Comparison of ENCODE assay signal across 8 mouse cellular contexts in the genomic region with DNA sequence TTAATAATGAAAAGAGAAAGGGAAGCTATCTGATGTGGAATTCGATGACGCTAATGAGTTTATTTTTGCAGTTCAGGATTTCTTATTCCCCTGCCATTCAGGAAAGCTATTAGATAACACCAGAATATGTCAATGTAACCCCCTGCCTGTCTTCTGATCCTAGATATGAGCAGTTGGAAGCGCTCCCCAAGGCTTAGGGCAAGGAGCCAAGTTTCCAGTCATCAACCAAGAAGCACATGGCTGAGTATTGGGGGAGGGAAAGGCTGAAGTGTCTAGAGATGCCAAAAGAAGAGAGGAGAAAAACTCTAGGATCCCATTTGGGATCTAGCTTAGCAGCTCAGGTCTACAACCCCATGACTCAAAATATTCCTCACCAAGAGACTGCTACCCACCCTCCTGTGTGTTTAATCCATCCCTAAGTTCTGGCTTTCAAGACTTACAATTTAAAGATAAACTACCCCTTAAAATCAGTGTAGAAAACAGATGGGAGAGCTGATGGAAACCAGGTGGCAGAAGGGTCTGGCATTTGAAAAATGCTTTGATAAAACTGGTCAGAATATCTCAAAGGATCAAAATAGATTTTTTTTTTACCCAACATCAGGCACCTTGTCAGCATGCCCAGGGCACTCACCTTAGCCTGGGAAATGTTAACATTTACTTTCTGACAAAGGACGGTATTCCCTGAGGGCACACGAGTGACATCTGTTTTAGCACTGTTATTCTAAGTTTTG.
DNase-seq lines count a peak whose midpoint lies in the region; ATAC-seq and TF ChIP-seq lines count a peak whose summit lies in the region.

No protein-coding gene starts in this region.

- no peak for TF ChIP-seq POLR2A in embryonic fibroblast, embryonic 13.5 days (IDR thresholded peaks at IDR 0.05; ENCODE audit: low read depth, low read length)
- no peak for TF ChIP-seq POLR2A in lung, adult 2 months (IDR thresholded peaks at IDR 0.05; ENCODE audit: borderline replicate concordance, extremely low read depth, low read depth, low read length)

- 49% methylated on average over 5 of the region's 5 CpGs for WGBS in intestine, embryonic 15.5 days
- WGBS in lung, adult 2 months: 37% methylated on average over 5 of the region's 5 CpGs

- H3K9me3 ChIP-seq in intestine, embryonic 15.5 days: no peaks in the 10 kb centered on the region

- no peaks in the 10 kb centered on the region for H3K36me3 ChIP-seq in intestine, embryonic 15.5 days

- H3K4me2 ChIP-seq in intestine, embryonic 15.5 days (replicated peaks): no peak overlapping the region

- DNase-seq in left cerebral cortex, postnatal 14 days (ENCODE audit: low spot score in 2 of 2): peak; percentile 52 to 61
- DNase-seq in left cerebral cortex, adult 9 months (ENCODE audit: low spot score in 2 of 2): no peak
- DNase-seq in adrenal gland, postnatal 36 days: peak; percentile 89 to 91
- peak; percentile 22 for DNase-seq in lung, adult 2 months
- DNase-seq in urinary bladder, postnatal 10 days (ENCODE audit: low spot score): no peak

- H3K4me3 ChIP-seq in embryonic fibroblast, embryonic 13.5 days (ENCODE audit: insufficient read depth, low read length): no peak overlapping the region
- no peak overlapping the region for H3K4me3 ChIP-seq in intestine, embryonic 15.5 days (replicated peaks)
- no peak overlapping the region for H3K4me3 ChIP-seq in lung, adult 2 months (replicated peaks; ENCODE audit: extremely low read depth, low read depth, low read length)

- no peaks in the 10 kb centered on the region for H3K27me3 ChIP-seq in intestine, embryonic 15.5 days (replicated peaks)

- no peak overlapping the region for H3K9ac ChIP-seq in intestine, embryonic 15.5 days

- peak; percentile 65; the same call in 1 of the 2 replicates for ATAC-seq in intestine, embryonic 15.5 days
- ATAC-seq in erythroid progenitor cell, adult 5-6 weeks (replicated peaks; ENCODE audit: low FRiP score, poor library complexity, severe bottlenecking): no peak

- intact Hi-C loops in left cerebral cortex, postnatal 14 days (cut with DNase I): no loop called here

- TF ChIP-seq CTCF in embryonic fibroblast, embryonic 13.5 days (IDR thresholded peaks at IDR 0.05; ENCODE audit: borderline replicate concordance, insufficient read depth, low read length): no peak
- no peak for TF ChIP-seq CTCF in lung, adult 2 months (IDR thresholded peaks at IDR 0.05; ENCODE audit: insufficient read depth, low read length)

- no peaks in the 10 kb centered on the region for H3K4me1 ChIP-seq in embryonic fibroblast, embryonic 13.5 days (ENCODE audit: control insufficient read depth, insufficient read depth, low read length)
- H3K4me1 ChIP-seq in intestine, embryonic 15.5 days (replicated peaks): no peaks in the 10 kb centered on the region
- H3K4me1 ChIP-seq in lung, adult 2 months (ENCODE audit: control insufficient read depth, insufficient read depth, low read length): no peaks in the 10 kb centered on the region; the same call in 1 of the 2 replicates

- 0 out of 2 replicates have a peak overlapping the region, but pooled peaks have one; percentile 19 for H3K27ac ChIP-seq in embryonic fibroblast, embryonic 13.5 days (ENCODE audit: insufficient read depth, low read length)
- H3K27ac ChIP-seq in intestine, embryonic 15.5 days: no peak overlapping the region

Comparison
In these comparisons a context has a peak if more than half of its experiments do, and no peak if none do; other contexts are left out.
1. DNase-seq: peak in left cerebral cortex, postnatal 14 days (2 of 2), adrenal gland, postnatal 36 days (2 of 2) and lung, adult 2 months (single experiment); none in left cerebral cortex, adult 9 months (0 of 2) and urinary bladder, postnatal 10 days (single experiment).